In the genomic region with DNA sequence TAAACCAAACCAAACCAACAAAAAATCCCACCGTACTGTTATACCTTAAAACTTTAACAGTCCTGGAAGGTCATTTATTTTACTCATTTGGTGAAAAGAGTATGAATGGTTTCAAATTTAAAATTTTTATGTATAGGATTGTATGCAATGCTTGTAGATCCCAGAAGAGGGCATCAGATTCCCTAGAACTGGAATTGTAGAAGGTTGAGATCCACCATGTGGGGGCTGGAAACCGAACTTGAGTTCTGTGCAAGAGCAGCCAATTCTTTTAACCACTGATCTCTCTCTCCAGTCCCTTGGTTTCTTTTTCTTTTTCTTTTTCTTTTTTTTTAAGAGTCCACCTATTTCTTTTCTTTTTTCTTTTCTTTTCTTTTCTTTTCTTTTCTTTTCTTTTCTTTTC, we compare ENCODE assay signal across 21 mouse cellular contexts.
"Had no signal": no experiment of that assay in that cellular context is flagged by ENCODE, and none has a peak within 500 bp of the region (broad histone marks: within the 10 kb centered on the region; RNA-seq: fewer than 3 reads in every experiment).

No protein-coding gene starts in this region.

- H3K9ac ChIP-seq: liver, embryonic 13.5 days; neural tube, embryonic 12.5 days; neural tube, embryonic 15.5 days had no signal

- H3K9me3 ChIP-seq: liver, embryonic 13.5 days; midbrain, embryonic 10.5 days; neural tube, embryonic 12.5 days; neural tube, embryonic 15.5 days had no signal

- H3K4me2 ChIP-seq: liver, embryonic 13.5 days; neural tube, embryonic 12.5 days; neural tube, embryonic 15.5 days had no signal

- H3K27ac ChIP-seq: left cerebral cortex, adult 2 months; liver, embryonic 13.5 days; macrophage; midbrain, embryonic 10.5 days; neural tube, embryonic 12.5 days; neural tube, embryonic 15.5 days; stomach, postnatal 0 days had no signal

- DNase-seq: kidney, adult 18-20 months; kidney, adult 9 months; kidney, postnatal 14 days; kidney, postnatal 4 days; layer of hippocampus, adult 9-11 months; layer of hippocampus, postnatal 36 days; liver, embryonic 13.5 days; lung, adult 2 months; midbrain, embryonic 14.5 days; right cerebral cortex, adult 18-20 months; right cerebral cortex, postnatal 14 days; right cerebral cortex, postnatal 4 days; thymus, adult 2 months; thymus, postnatal 14 days; thymus, postnatal 4 days had no signal

- H3K36me3 ChIP-seq: liver, embryonic 13.5 days; midbrain, embryonic 10.5 days; neural tube, embryonic 12.5 days; neural tube, embryonic 15.5 days had no signal

- H3K4me1 ChIP-seq: midbrain, embryonic 10.5 days; neural tube, embryonic 12.5 days; neural tube, embryonic 15.5 days had no signal

- H3K4me3 ChIP-seq: left cerebral cortex, adult 2 months; liver, embryonic 13.5 days; midbrain, embryonic 10.5 days; neural tube, embryonic 12.5 days; neural tube, embryonic 15.5 days had no signal

- H3K27me3 ChIP-seq: neural tube, embryonic 12.5 days had no signal
